Mouse (Mus musculus) G1E (cell line): ENCODE results near the gene Chrnb1.

Experiments used
- CTCF ChIP-seq: IDR thresholded peaks from 2 replicates; pipeline ENCODE4 v1.5.1; 2012; ENCODE audit warnings: low read depth, low read length, inconsistent platforms, mixed read lengths
- GATA1 ChIP-seq: IDR thresholded peaks from 2 replicates; pipeline ENCODE4 v1.6.1; 2012; ENCODE audit warnings: borderline replicate concordance, low read length, inconsistent platforms, mixed read lengths

DNA sequence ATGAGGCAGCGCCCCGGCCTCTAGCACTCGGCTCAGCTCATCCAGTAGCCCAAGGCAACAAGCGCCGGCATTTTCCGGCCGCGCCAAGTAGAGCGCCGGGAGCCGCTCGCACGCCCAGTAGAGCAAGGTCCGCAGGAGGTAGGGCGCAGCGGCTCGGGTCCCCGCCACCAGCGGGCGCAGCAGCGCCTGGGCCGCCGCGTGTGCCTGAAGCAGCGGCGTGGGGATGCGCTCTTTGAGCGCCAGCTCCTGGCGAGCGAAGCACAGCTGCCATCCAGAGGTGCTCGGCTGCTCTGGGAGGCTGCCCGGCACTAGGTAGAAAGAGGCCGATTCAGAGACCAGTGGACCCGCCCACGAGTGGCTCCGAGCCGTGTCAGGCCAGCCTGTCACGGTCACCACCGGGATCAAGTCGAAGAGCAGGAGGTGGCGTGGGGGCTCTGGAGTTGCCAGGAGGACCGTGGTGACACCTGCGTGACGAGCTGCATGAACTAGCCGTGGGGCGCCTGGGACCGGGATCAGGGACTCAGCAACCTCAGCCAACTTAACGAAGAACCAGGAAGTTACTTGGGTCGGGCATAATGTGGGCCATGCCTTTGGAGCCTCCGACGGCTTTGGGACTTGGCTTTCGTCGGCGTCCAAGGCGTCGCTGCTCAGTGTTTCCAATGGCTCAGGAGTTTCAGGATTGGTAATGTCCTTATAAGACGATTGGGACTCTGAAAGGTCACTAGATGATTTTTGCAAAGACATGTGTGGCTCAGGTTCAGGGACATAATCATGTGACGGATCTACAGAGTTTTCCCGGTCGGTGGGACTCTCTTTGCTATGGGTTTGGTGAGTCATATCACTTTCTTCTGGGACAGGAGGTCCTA is 8.3 kb upstream of the Chrnb1 start:
- TF ChIP-seq GATA1 (no peak), CTCF (no peak)
